Mouse (Mus musculus): ENCODE data around the gene Pde7b. TPM values are rescaled to one million over a fixed set of nuclear protein-coding genes. Genes with fewer than 3 reads are reported as not detected.

Pde7b gene
- polyA plus RNA-seq (2015; fragmentation: Nextera tagmentation; extraction: Ambion mirVana) = 1.6 and 2.3 TPM in 2 replicates

DNA sequence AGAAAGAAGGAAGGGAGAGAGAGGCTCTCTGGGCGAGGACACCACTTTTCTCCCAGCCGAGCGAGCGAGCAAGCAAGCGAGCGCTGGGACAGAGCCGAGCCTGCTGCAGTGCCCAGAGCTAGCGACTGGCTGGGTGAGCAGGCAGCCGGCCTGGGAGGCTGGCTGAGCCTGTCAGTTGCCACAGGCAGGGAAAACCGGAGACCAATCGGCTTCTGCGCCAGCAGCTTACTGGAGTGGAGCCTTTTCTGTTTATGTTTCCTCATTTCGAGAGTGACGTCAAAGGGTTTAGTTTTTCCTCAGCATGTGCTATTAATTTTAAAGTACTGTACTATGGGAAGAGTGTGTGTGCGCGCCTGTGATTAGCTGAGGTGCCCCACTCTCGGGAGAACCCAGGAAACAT is at the start of gene Pde7b:
Gene Pde7b (minus strand): TSS at position 173 of the 400 bp plus-strand sequence.
- H3K27ac ChIP-seq (replicated peaks) = peak within 1 kb of the TSS; percentile 53
- no peak for TF ChIP-seq CTCF (IDR thresholded peaks at IDR 0.05; ENCODE audit: low read depth)
- TF ChIP-seq EP300 (optimal IDR thresholded peaks at IDR 0.05) = no peak

DNA sequence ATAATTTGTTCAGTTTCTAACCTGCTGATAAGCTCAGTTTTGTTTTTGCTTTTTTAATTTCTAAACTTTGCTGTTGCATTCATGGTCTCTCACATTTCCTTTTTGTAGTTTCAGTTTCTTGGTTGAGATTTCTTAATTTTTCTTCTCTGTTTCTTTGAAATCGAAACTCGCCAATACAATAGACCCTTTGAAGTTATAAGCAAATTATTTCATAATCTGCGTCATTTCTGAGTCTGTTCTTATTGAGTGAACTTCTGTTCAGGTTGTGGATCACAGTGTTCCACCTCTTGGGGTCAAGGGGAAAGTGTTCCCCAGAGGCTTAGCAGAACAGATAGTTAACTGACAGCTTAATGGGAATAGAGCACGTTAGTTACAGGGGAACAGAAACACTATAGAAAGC is 47.2 kb upstream of the Pde7b start:
- H3K27ac ChIP-seq (replicated peaks) = no peak overlapping the region
- H3K36me3 ChIP-seq (ENCODE audit: control insufficient read depth, insufficient read depth, low read length) = no peaks in the 10 kb centered on the region
- H3K9ac ChIP-seq (ENCODE audit: low read length) = no peak overlapping the region
- ATAC-seq (ENCODE audit: low FRiP score, low TSS enrichment) (no peak), DNase-seq (ENCODE audit: low spot score) (no peak)
- WGBS = 75% methylated on average over 4 of the region's 4 CpGs
- TF ChIP-seq CTCF (IDR thresholded peaks at IDR 0.05; ENCODE audit: low read depth) = no peak
- TF ChIP-seq EP300 (optimal IDR thresholded peaks at IDR 0.05) = no peak
- H3K9me3 ChIP-seq (ENCODE audit: control insufficient read depth, low read length) = no peaks in the 10 kb centered on the region
- no peak overlapping the region for H3K4me2 ChIP-seq (replicated peaks; ENCODE audit: low read depth)
- no peaks in the 10 kb centered on the region for H3K4me1 ChIP-seq (replicated peaks; ENCODE audit: control insufficient read depth, insufficient read depth)
- H3K27me3 ChIP-seq (ENCODE audit: control insufficient read depth, insufficient read depth, low read length) = no peaks in the 10 kb centered on the region
- no peak overlapping the region for H3K4me3 ChIP-seq (ENCODE audit: low read depth, low read length)

More for the DNA sequence above, at the start of gene Pde7b:
- H3K4me2 ChIP-seq (replicated peaks; ENCODE audit: low read depth) = peak within 1 kb of the TSS; percentile 58
- WGBS = 3% methylated on average over 17 of the region's 17 CpGs
- peak; percentile 76 for DNase-seq (ENCODE audit: low spot score)
- H3K4me1 ChIP-seq (replicated peaks; ENCODE audit: control insufficient read depth, insufficient read depth) = no peaks in the 10 kb centered on the region
- ATAC-seq (ENCODE audit: low FRiP score, low TSS enrichment) = peak; percentile 93
- peak within 1 kb of the TSS; percentile 33 for H3K4me3 ChIP-seq (ENCODE audit: low read depth, low read length)
- no peaks in the 10 kb centered on the region for H3K9me3 ChIP-seq (ENCODE audit: control insufficient read depth, low read length)
- peak within 1 kb of the TSS; percentile 48 for H3K9ac ChIP-seq (ENCODE audit: low read length)
- no peaks in the 10 kb centered on the region for H3K27me3 ChIP-seq (ENCODE audit: control insufficient read depth, insufficient read depth, low read length)
- no peaks in the 10 kb centered on the region for H3K36me3 ChIP-seq (ENCODE audit: control insufficient read depth, insufficient read depth, low read length)

DNA sequence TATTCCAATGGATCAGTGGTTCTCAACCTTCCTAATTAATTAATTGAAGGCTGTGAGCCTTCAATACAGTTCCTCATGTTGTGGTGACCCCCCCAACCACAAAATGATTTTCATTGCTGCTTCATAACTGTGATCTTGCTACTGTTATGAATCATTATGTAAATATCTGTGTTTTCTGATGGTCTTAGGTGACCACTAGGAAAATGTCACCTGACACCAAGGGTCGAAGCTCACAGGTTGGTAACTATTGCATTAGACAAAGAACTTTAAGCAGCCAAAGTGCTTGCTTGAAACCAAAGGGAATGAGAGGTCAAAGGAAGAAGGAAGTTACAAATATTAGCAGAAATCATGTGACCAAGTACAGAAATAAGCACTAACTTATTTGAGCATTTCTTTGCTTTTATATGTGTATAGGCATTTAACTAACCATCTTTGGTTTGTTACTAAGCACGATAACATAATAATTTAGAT is 45.6 kb upstream of the Pde7b start:
- Histone ChIP-seq H3K27ac (replicated peaks) (no peak overlapping the region), H3K36me3 (ENCODE audit: control insufficient read depth, insufficient read depth, low read length) (no peaks in the 10 kb centered on the region), H3K4me3 (ENCODE audit: low read depth, low read length) (no peak overlapping the region), H3K9me3 (ENCODE audit: control insufficient read depth, low read length) (no peaks in the 10 kb centered on the region), H3K9ac (ENCODE audit: low read length) (no peak overlapping the region), H3K4me2 (replicated peaks; ENCODE audit: low read depth) (no peak overlapping the region), H3K27me3 (ENCODE audit: control insufficient read depth, insufficient read depth, low read length) (no peaks in the 10 kb centered on the region), H3K4me1 (replicated peaks; ENCODE audit: control insufficient read depth, insufficient read depth) (no peaks in the 10 kb centered on the region)
- WGBS = 73% methylated on average over 2 of the region's 2 CpGs
- DNase-seq (ENCODE audit: low spot score) = no peak
- ATAC-seq (ENCODE audit: low FRiP score, low TSS enrichment) = no peak
- TF ChIP-seq CTCF (IDR thresholded peaks at IDR 0.05; ENCODE audit: low read depth) = no peak
- TF ChIP-seq EP300 (optimal IDR thresholded peaks at IDR 0.05) = no peak

DNA sequence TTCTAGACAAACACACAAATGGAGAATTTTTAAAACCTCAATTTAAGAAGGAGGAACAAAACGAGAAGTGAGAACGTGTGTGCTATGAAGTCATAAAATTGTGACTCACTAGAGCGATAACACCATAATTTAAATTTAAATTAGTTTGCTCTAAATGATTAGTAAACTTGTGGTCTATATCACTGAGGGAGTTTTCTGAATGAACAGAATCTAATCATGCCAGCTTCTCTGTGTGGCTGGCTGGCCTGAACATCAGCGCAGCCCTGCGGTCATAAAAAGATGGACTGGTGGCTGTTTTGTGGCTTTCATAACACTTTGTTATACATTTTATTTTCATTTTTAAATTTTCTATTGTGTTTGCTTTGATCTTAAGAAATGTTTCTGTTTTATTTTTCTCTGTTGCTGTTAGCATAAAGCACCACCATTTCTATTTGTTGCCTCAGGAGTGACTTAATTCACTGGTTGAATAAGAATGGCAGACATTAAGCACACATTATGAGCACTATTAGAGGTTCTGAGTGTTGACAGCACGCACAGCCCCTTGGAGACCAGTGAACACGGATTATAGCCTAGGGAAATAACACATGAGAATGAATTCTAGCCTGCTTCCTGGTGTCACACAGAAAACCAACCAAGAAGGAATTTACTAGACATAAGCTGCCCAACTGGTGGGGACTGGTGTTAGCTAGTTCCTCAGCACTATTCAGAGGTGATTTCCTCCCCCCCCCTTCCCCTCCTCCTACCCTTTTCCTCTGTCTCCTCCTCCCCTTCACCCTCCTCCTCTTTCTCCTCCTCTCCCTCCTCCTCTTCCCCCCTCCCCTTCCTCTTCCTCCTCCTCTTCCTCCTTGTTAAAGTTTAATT is 44.9 kb upstream of the Pde7b start:
- Histone ChIP-seq H3K4me3 (ENCODE audit: low read depth, low read length) (no peak overlapping the region), H3K9me3 (ENCODE audit: control insufficient read depth, low read length) (no peaks in the 10 kb centered on the region), H3K9ac (ENCODE audit: low read length) (no peak overlapping the region), H3K4me1 (replicated peaks; ENCODE audit: control insufficient read depth, insufficient read depth) (no peaks in the 10 kb centered on the region), H3K36me3 (ENCODE audit: control insufficient read depth, insufficient read depth, low read length) (no peaks in the 10 kb centered on the region), H3K27ac (replicated peaks) (no peak overlapping the region), H3K4me2 (replicated peaks; ENCODE audit: low read depth) (no peak overlapping the region), H3K27me3 (ENCODE audit: control insufficient read depth, insufficient read depth, low read length) (no peaks in the 10 kb centered on the region)
- DNase-seq (ENCODE audit: low spot score) (no peak), ATAC-seq (ENCODE audit: low FRiP score, low TSS enrichment) (no peak)
- 77% methylated on average over 7 of the region's 7 CpGs for WGBS
- no peak for TF ChIP-seq EP300 (optimal IDR thresholded peaks at IDR 0.05)
- TF ChIP-seq CTCF (IDR thresholded peaks at IDR 0.05; ENCODE audit: low read depth) = no peak

DNA sequence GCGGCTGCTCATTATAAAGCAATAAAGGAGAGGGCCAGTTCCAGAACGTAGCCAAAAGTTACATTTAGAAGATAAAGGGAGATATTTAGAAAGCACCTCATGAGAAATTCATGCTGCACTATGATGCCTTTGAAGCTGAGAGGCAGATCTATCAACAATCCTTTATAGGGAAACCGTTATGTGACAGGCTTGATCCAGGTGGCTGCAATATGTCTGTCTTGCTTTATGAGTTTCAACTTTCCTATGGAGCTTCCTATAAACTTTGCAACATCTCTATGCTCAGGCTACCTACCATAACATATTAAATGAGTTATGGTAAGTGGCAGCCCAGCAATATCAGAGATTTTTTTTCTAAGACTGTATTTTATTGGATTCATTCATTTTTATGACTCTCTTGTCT is 39.5 kb upstream of the Pde7b start:
- H3K27me3 ChIP-seq (ENCODE audit: control insufficient read depth, insufficient read depth, low read length) = no peaks in the 10 kb centered on the region
- no peak for TF ChIP-seq CTCF (IDR thresholded peaks at IDR 0.05; ENCODE audit: low read depth)
- TF ChIP-seq EP300 (optimal IDR thresholded peaks at IDR 0.05) = no peak
- no peaks in the 10 kb centered on the region for H3K36me3 ChIP-seq (ENCODE audit: control insufficient read depth, insufficient read depth, low read length)
- H3K4me2 ChIP-seq (replicated peaks; ENCODE audit: low read depth) = no peak overlapping the region
- H3K4me1 ChIP-seq (replicated peaks; ENCODE audit: control insufficient read depth, insufficient read depth) = no peaks in the 10 kb centered on the region
- no peaks in the 10 kb centered on the region for H3K9me3 ChIP-seq (ENCODE audit: control insufficient read depth, low read length)
- no peak overlapping the region for H3K4me3 ChIP-seq (ENCODE audit: low read depth, low read length)
- ATAC-seq (ENCODE audit: low FRiP score, low TSS enrichment) (no peak), DNase-seq (ENCODE audit: low spot score) (no peak)
- H3K27ac ChIP-seq (replicated peaks) = no peak overlapping the region
- H3K9ac ChIP-seq (ENCODE audit: low read length) = no peak overlapping the region
- 65% methylated on average over 3 of the region's 3 CpGs for WGBS

DNA sequence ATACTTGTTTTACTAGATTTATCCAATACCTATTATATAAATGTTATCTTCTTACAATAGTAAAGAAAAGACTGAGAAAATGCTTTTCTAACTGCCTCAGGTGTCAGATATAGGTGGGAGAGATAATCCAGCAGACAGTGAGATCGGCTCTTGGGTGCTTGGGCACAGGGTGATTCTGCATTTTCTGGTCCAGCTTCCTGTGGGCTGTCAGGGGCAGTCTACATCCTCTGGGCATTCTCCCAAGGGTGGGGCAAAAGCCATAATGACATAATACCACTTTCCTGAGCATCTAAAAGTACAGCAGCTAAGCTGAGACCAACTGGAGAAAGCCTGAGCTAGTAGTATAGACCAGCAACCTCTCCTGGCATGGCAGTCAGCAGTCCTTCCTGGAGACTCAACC is 34.1 kb upstream of the Pde7b start:
- H3K9me3 ChIP-seq (ENCODE audit: control insufficient read depth, low read length) = no peaks in the 10 kb centered on the region
- H3K27ac ChIP-seq (replicated peaks) = no peak overlapping the region
- 82% methylated on average over 1 of the region's 1 CpGs for WGBS
- no peak for TF ChIP-seq CTCF (IDR thresholded peaks at IDR 0.05; ENCODE audit: low read depth)
- TF ChIP-seq EP300 (optimal IDR thresholded peaks at IDR 0.05) = no peak
- no peak overlapping the region for H3K9ac ChIP-seq (ENCODE audit: low read length)
- no peaks in the 10 kb centered on the region for H3K4me1 ChIP-seq (replicated peaks; ENCODE audit: control insufficient read depth, insufficient read depth)
- H3K4me2 ChIP-seq (replicated peaks; ENCODE audit: low read depth) = no peak overlapping the region
- H3K4me3 ChIP-seq (ENCODE audit: low read depth, low read length) = no peak overlapping the region
- no peaks in the 10 kb centered on the region for H3K27me3 ChIP-seq (ENCODE audit: control insufficient read depth, insufficient read depth, low read length)
- DNase-seq (ENCODE audit: low spot score) (no peak), ATAC-seq (ENCODE audit: low FRiP score, low TSS enrichment) (no peak)
- no peaks in the 10 kb centered on the region for H3K36me3 ChIP-seq (ENCODE audit: control insufficient read depth, insufficient read depth, low read length)
